Mouse (Mus musculus) MEL (cell line): ENCODE results near the gene Urgcp.

Experiments
- CHD2 ChIP-seq: IDR thresholded peaks from 2 replicates; pipeline ENCODE4 v1.6.1; 2011; ENCODE audit warnings: low read length, improper control_type of control experiment
- CTCF ChIP-seq, 3 experiments: IDR thresholded peaks in 2 of 3; conservative IDR thresholded peaks in 1 of 3; 2 replicates each; pipeline ENCODE4 v1.5.1; 2011 to 2012; ENCODE audit warnings: low read length in 3 of 3, low read depth in 2 of 3, mild to moderate bottlenecking in 2 of 3, improper control_type of control experiment in 1 of 3, inconsistent platforms in 1 of 3, mixed read lengths in 1 of 3, moderate library complexity in 1 of 3; ENCODE audit not compliant: control insufficient read depth in 1 of 3, insufficient read depth in 1 of 3, poor library complexity in 1 of 3, severe bottlenecking in 1 of 3
- EP300 ChIP-seq, 2 experiments: IDR thresholded peaks; 2 replicates each; pipeline ENCODE4 v1.6.1; 2011; ENCODE audit warnings: improper control_type of control experiment in 2 of 2, low read length in 2 of 2, low read depth in 1 of 2, mild to moderate bottlenecking in 1 of 2
- MYC ChIP-seq: IDR thresholded peaks from 2 replicates; pipeline ENCODE4 v1.6.1; 2011; ENCODE audit warnings: low read depth, mild to moderate bottlenecking, low read length, improper control_type of control experiment, moderate library complexity
- NELFE ChIP-seq: IDR thresholded peaks from 2 replicates; pipeline ENCODE4 v1.6.1; 2011; ENCODE audit warnings: low read depth, low read length, improper control_type of control experiment
- POLR2A ChIP-seq, 2 experiments: IDR thresholded peaks; 2 replicates each; pipeline ENCODE4 v1.6.1; 2011 to 2012; ENCODE audit warnings: low read length in 2 of 2, mild to moderate bottlenecking in 2 of 2, control low read depth in 1 of 2, improper control_type of control experiment in 1 of 2, low read depth in 1 of 2, moderate library complexity in 1 of 2; ENCODE audit not compliant: control insufficient read depth in 1 of 2, insufficient read depth in 1 of 2, poor library complexity in 1 of 2
- RAD21 ChIP-seq: IDR thresholded peaks from 2 replicates; pipeline ENCODE4 v1.6.1; 2011; ENCODE audit warnings: mild to moderate bottlenecking, low read depth, low read length, improper control_type of control experiment
- SIN3A ChIP-seq: IDR thresholded peaks from 2 replicates; pipeline ENCODE4 v1.6.1; 2012; ENCODE audit warnings: low read length, improper control_type of control experiment, inconsistent platforms
- TAL1 ChIP-seq: IDR thresholded peaks from 2 replicates; pipeline ENCODE4 v1.6.1; 2012; ENCODE audit warnings: mild to moderate bottlenecking, inconsistent platforms, low read length, moderate library complexity, mixed read lengths
- USF1 ChIP-seq: IDR thresholded peaks from 2 replicates; pipeline ENCODE4 v1.6.1; 2014; ENCODE audit warnings: low read depth, mild to moderate bottlenecking, inconsistent platforms, low read length, improper control_type of control experiment, moderate library complexity

GRCm38 (mm10) chr11:5795706-5796105 lies 33.5 kb upstream of the Urgcp start:
- TF ChIP-seq SIN3A = no peak
- TF ChIP-seq NELFE = no peak
- TF ChIP-seq USF1 = no peak
- no peak for TF ChIP-seq EP300 (IDR thresholded peaks at IDR 0.05; ENCODE audit: low read depth in 1 of 2, low read length in 2 of 2)
- no peak for TF ChIP-seq CHD2
- no peak for TF ChIP-seq CTCF (IDR thresholded peaks at IDR 0.05 in 2 of 3, conservative IDR thresholded peaks at IDR 0.05 in 1 of 3; ENCODE audit: control insufficient read depth in 1 of 3, insufficient read depth in 1 of 3, low read depth in 2 of 3, low read length in 3 of 3, poor library complexity in 1 of 3, severe bottlenecking in 1 of 3)
- TF ChIP-seq POLR2A (IDR thresholded peaks at IDR 0.05; ENCODE audit: control insufficient read depth in 1 of 2, insufficient read depth in 1 of 2, low read depth in 1 of 2, low read length in 2 of 2, poor library complexity in 1 of 2) = no peak
- TF ChIP-seq RAD21 = no peak
- TF ChIP-seq TAL1 = no peak
- TF ChIP-seq MYC = no peak
